Mouse (Mus musculus): ENCODE data around the gene Hemk1. TPM values are rescaled to one million over a fixed set of nuclear protein-coding genes. Genes with fewer than 3 reads are reported as not detected.

Gene Hemk1
- polyA plus RNA-seq, 1 experiment from 2014 or later: 13.5 TPM

DNA sequence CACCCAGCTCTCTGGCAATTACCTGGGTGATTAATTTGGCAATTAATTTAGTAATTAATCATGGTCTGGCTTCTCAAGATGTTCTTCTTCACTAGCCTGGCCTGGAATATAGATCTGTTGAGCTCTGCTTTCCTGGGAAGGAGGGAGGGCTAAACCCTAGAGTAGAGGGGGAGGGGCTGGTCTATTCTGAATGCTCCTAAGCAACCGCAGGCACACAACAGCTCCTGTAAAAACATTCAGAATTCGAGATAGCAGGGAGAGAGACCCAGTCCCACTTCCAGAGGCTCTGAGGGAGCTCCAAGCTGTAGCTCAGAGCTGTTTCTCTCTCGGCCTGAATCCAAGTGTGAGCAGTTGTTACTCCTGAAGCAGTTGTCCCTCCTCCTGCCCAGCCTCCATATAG is 22.8 kb upstream of the Hemk1 start:
- H3K4me3 ChIP-seq: no peak overlapping the region
- DNase-seq (ENCODE audit: low spot score): no peak
- WGBS: 20% methylated on average over 3 of the region's 3 CpGs

DNA sequence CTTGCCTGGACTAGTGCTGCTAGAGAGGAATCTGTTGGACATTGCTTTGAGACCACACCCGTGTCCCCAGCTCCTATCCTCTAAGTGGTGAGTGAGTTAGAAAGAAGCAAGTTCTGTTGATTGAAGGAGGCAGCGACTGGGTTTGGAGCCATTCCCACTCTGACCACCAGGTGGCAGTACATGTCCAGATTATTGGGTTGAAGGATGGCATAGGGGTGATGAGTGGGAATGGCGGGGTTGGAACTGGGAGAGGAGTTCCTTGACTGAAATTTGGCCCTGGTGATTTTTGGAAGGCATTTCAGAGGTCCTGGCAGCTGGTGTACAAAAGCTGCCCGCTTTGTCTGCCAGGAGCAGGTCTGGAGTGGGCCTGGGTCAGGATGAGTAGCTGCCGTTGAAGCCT is 19.5 kb upstream of the Hemk1 start:
- WGBS: 21% methylated on average over 5 of the region's 5 CpGs
- peak; percentile 85 for DNase-seq (ENCODE audit: low spot score)
- H3K4me1 ChIP-seq: peaks cover 11% of the 10 kb centered on the region
- peaks cover 29% of the 10 kb centered on the region for H3K27me3 ChIP-seq (ENCODE audit: low read depth, poor library complexity, severe bottlenecking)
- H3K9me3 ChIP-seq (replicated peaks): no peaks in the 10 kb centered on the region
- H3K36me3 ChIP-seq: no peaks in the 10 kb centered on the region
- H3K27ac ChIP-seq (replicated peaks): no peak overlapping the region
- no peak overlapping the region for H3K4me3 ChIP-seq

More for the DNA sequence above, 22.8 kb upstream of the Hemk1 start:
- Histone ChIP-seq H3K27ac (replicated peaks) (peak overlapping the region; percentile 28; the same call in 1 of the 2 replicates), H3K36me3 (no peaks in the 10 kb centered on the region), H3K9me3 (replicated peaks) (no peaks in the 10 kb centered on the region), H3K4me1 (peaks cover 11% of the 10 kb centered on the region), H3K27me3 (ENCODE audit: low read depth, poor library complexity, severe bottlenecking) (peaks cover 16% of the 10 kb centered on the region)

DNA sequence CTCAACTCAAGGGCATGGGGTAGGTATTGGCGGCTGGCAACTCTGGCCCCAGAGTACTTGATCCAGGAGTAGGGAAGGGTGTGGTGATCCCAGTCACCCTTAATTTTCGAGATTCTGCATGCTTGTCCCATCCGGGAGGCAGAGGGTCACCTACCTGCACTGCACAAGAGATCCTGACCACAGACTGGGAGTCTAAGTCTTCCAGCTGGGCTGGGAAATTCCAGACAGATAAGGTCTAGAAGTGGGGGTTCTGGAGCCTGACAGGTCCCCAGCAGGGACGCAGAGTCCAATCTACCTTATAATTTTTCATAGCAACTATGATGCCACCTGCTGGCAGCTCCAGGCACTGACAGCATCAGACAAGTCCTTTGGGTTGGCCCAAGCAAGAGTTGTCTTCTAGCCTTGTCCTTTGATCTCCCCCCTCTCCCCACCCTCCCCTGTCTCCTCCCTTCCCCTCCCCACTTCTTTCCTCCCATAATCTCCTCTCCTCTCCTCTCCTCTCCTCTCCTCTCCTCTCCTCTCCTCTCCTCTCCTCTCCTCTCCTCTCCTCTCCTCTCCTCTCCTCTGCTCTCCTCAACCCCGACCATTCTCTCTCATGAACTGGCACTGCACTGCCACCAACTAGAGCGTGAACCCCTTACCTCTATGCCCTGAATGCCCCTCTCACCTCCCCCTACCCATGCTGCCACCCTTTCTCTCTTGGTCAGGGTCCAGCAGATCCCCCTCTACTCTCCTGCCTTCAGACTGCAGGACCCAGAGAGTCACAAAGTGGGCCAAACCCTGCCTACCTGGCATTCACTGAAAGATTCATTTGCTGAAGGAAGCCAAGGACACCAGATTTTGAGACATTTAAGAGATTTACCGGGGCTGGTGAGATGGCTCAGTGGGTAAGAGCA is 18.0 kb upstream of the Hemk1 start:
- peak; percentile 68 for DNase-seq (ENCODE audit: low spot score)
- 51% methylated on average over 7 of the region's 7 CpGs for WGBS
- no peak overlapping the region for H3K27ac ChIP-seq (replicated peaks)
- H3K36me3 ChIP-seq: no peaks in the 10 kb centered on the region
- peaks cover 14% of the 10 kb centered on the region for H3K4me1 ChIP-seq
- H3K9me3 ChIP-seq (replicated peaks): no peaks in the 10 kb centered on the region
- no peak overlapping the region for H3K4me3 ChIP-seq
- H3K27me3 ChIP-seq (ENCODE audit: low read depth, poor library complexity, severe bottlenecking): peaks cover 29% of the 10 kb centered on the region

DNA sequence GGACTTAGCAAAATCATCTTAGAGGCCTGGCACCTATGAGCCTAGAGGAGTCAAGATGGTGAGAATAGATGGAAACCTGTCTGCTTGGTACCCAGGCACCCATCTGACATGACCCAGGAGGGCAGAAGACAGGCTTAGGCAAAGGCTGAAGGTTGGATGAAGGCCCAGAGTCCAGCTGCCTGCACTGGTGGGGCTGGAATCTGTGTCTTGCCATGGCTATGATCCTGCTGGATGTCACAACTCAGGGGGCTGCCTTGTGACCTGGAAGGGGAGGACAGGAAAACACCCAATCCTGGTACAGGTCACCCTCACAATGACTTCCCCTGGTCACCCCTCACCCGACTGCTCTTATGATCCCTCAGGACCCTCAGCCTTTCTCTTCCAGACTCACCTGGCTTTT is 16.7 kb upstream of the Hemk1 start:
- WGBS: 72% methylated on average over 1 of the region's 1 CpGs
- Histone ChIP-seq H3K27me3 (ENCODE audit: low read depth, poor library complexity, severe bottlenecking) (peaks cover 29% of the 10 kb centered on the region), H3K27ac (replicated peaks) (no peak overlapping the region), H3K9me3 (replicated peaks) (no peaks in the 10 kb centered on the region), H3K4me3 (no peak overlapping the region), H3K36me3 (no peaks in the 10 kb centered on the region), H3K4me1 (peaks cover 17% of the 10 kb centered on the region)
- no peak for DNase-seq (ENCODE audit: low spot score)

- Histone ChIP-seq H3K4me1 (peaks cover 24% of the 10 kb centered on the region), H3K4me3 (no peak overlapping the region), H3K27me3 (ENCODE audit: low read depth, poor library complexity, severe bottlenecking) (peaks cover 4% of the 10 kb centered on the region; the same call in 1 of the 2 replicates), H3K36me3 (no peaks in the 10 kb centered on the region), H3K27ac (replicated peaks) (no peak overlapping the region), H3K9me3 (replicated peaks) (no peaks in the 10 kb centered on the region)
- DNase-seq (ENCODE audit: low spot score): no peak
- WGBS: 71% methylated on average over 7 of the region's 7 CpGs
Observed at GRCm38 (mm10) chr9:107349321-107349720, 11.2 kb upstream of the Hemk1 start.

DNA sequence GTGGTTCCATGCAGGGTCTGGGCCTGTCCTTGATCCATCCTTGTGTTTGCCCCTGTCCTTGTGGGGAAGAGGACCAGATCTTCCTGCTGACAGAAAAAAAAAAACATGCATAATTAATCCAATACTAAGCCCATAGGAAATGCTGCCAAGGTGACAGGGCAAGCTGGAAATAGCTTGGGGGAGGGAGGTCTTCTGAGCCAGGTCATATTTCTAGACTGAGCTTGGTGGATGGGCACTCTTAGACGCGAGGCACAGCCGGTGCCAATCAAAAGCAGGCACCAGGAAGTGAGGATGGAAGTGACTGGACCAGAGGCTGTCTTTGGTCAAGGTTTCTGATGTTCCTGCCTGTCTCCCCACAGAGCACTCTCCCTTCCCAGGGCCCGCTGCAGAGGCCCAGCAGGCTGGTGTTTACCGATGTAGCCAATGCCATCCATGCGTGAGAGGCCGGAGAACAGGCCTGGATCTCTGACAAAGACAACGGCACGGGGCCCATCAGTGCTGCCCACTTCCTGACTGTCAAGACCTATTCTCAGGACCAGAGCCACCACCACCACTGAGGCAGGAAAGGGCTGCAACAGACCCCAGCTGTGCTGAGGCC is 9.5 kb upstream of the Hemk1 start:
- no peak for DNase-seq (ENCODE audit: low spot score)
- WGBS: 82% methylated on average over 9 of the region's 9 CpGs
- Histone ChIP-seq H3K36me3 (no peaks in the 10 kb centered on the region), H3K9me3 (replicated peaks) (no peaks in the 10 kb centered on the region), H3K4me1 (peaks cover 24% of the 10 kb centered on the region), H3K4me3 (no peak overlapping the region), H3K27ac (replicated peaks) (no peak overlapping the region), H3K27me3 (ENCODE audit: low read depth, poor library complexity, severe bottlenecking) (peaks cover 11% of the 10 kb centered on the region)

DNA sequence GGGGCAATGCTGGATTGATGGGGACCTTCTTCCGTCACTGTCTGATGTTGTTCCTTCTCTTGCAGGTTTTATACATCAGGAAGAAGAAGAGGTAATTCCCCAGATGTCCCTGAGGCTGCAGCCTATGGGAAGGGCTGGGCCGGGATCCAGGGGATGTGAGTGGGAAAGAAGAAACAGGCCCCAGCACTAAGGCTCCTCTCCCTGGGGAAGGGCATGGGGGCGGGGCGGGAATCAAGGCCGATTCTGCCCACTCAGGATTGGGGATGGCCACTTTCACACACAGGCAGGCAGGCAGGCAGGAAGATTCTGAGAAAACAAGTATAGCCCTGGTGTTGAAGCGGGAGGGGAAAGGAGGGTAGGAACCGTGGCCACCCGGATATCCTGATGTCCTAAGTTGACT is 7.9 kb upstream of the Hemk1 start:
- no peak for DNase-seq (ENCODE audit: low spot score)
- Histone ChIP-seq H3K4me3 (no peak overlapping the region), H3K9me3 (replicated peaks) (no peaks in the 10 kb centered on the region), H3K36me3 (no peaks in the 10 kb centered on the region), H3K27me3 (ENCODE audit: low read depth, poor library complexity, severe bottlenecking) (peaks cover 27% of the 10 kb centered on the region), H3K4me1 (peaks cover 21% of the 10 kb centered on the region), H3K27ac (replicated peaks) (no peak overlapping the region)
- 92% methylated on average over 8 of the region's 8 CpGs for WGBS

- Histone ChIP-seq H3K36me3 (no peaks in the 10 kb centered on the region), H3K4me1 (peaks cover 24% of the 10 kb centered on the region), H3K27ac (replicated peaks) (no peak overlapping the region), H3K4me3 (no peak overlapping the region), H3K27me3 (ENCODE audit: low read depth, poor library complexity, severe bottlenecking) (peaks cover 30% of the 10 kb centered on the region), H3K9me3 (replicated peaks) (no peaks in the 10 kb centered on the region)
- WGBS: 81% methylated on average over 6 of the region's 6 CpGs
- no peak for DNase-seq (ENCODE audit: low spot score)
Observed at GRCm38 (mm10) chr9:107344027-107344426, 5.9 kb upstream of the Hemk1 start.

DNA sequence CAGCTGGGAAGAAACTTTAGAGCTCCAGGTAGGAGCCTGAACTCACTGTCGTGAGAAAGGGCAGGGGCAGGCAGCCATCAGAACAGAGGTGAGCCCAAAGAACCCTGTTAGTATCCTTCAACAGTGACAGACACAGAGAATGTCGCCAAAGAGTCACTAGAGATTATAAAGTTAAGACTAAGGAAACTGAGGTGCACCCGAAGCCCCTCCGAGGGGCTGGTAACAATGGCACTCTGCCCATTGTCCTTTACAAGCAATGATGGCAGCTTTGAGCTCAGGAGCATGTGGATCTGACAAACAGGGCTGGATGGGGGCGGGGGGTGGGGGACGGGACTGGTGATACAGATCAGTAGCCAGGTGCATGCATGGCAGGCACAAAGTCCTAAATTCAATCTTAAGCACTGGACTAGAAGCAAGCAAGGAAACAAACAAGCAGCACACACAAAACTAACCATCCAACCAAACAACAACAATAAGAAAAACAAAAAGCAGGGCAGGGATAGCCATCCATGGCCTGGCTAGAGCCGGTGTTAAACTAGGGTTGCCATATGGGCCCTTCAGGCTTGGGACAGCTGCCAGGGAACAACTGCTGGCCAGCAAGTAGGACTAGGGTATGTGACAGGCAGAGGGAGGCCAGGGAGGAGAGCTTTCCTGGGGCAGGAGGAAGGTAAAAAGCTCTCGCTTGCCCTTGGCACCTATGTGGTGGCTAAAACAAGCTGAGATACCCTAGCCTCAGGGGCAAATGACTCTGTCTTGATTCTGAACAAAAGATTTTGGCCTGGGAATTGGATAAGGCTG is 5.2 kb upstream of the Hemk1 start:
- H3K27ac ChIP-seq (replicated peaks): no peak overlapping the region
- no peaks in the 10 kb centered on the region for H3K9me3 ChIP-seq (replicated peaks)
- no peak overlapping the region for H3K4me3 ChIP-seq
- H3K36me3 ChIP-seq: no peaks in the 10 kb centered on the region
- no peak for DNase-seq (ENCODE audit: low spot score)
- peaks cover 30% of the 10 kb centered on the region for H3K27me3 ChIP-seq (ENCODE audit: low read depth, poor library complexity, severe bottlenecking)
- WGBS: 79% methylated on average over 8 of the region's 8 CpGs
- H3K4me1 ChIP-seq: peaks cover 30% of the 10 kb centered on the region

- H3K9me3 ChIP-seq (replicated peaks): no peaks in the 10 kb centered on the region
- DNase-seq (ENCODE audit: low spot score): no peak
- H3K4me3 ChIP-seq: no peak overlapping the region
- H3K36me3 ChIP-seq: no peaks in the 10 kb centered on the region
- peaks cover 40% of the 10 kb centered on the region for H3K4me1 ChIP-seq
- no peak overlapping the region for H3K27ac ChIP-seq (replicated peaks)
- WGBS: 89% methylated on average over 11 of the region's 11 CpGs
- peaks cover 30% of the 10 kb centered on the region for H3K27me3 ChIP-seq (ENCODE audit: low read depth, poor library complexity, severe bottlenecking)
Observed at GRCm38 (mm10) chr9:107342201-107342709, 4.1 kb upstream of the Hemk1 start.

DNA sequence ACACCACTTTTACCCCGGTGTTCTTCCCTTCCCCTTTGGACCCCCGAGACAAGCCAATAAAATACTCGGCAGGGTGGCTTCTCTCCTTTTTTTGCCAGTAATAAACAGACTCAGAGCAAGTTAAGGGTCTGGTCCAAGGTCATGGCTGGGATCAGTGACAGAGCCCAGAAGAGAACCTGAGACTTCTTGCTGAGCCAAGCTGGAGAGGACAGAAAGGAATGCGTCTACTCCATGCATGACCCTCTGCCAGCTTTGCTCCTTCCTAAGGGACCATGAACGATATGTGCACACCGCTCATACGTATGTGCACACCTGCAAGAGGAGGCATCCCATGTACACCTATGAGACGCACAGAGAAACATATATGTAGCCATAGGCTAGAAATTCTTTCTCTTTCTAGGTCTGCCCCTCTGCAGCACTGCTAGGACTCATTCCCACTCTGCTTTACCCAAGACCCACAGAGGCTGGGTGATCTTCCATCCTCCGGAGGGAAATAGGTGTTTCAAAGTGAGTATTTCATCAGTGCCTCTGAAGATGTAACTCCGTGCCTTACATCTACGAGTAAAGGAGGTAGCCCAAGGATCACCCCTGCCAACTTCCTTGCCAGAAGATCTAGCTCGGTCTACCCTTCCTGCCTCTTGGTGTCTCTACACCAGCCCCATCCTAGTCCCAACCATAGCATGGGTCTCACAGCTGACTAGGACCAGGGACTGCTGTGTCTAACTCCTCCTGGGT is 2.9 kb upstream of the Hemk1 start:
- 57% methylated on average over 12 of the region's 12 CpGs for WGBS
- Histone ChIP-seq H3K4me1 (peaks cover 44% of the 10 kb centered on the region), H3K4me3 (peak overlapping the region; percentile 80), H3K36me3 (no peaks in the 10 kb centered on the region), H3K27me3 (ENCODE audit: low read depth, poor library complexity, severe bottlenecking) (peaks cover 30% of the 10 kb centered on the region), H3K27ac (replicated peaks) (peak overlapping the region; percentile 84), H3K9me3 (replicated peaks) (no peaks in the 10 kb centered on the region)
- no peak for DNase-seq (ENCODE audit: low spot score)

DNA sequence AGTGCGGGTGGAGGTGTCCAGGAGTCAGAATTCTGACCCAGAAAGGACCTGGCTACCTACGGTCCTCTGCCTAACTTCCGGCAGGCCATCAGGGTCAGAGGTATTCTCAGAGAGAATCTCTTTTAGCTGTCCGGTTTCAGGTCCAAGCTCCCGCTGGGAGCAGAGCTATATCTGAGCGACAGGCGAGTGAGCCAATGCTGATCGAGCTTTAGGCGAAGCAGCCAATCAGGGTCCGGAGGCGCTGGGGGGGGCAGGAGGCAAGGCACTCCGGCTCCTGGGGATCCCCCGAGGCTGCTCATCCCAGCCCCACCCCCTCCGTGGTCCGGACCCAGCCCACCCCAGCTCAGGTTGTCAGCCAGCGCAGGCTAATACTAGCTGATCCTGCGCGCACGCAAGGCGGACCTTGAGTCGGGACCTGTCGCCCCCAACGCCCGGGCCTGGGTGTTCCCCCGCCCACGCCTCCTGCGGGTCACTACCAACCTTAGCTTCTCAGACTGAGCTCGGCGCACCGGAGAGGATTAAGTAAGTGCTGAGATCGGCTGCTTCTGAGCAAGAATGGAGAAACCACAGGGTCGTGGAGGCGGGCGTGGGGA is 2.2 kb upstream of the Hemk1 start, which contains the start of gene 6430571L13Rik:
Gene 6430571L13Rik, plus strand, starts transcription at position 336 of the 593 bp plus-strand sequence.
- DNase-seq (ENCODE audit: low spot score): peak; percentile 94
- Histone ChIP-seq H3K4me1 (peaks cover 44% of the 10 kb centered on the region), H3K36me3 (no peaks in the 10 kb centered on the region), H3K4me3 (peak within 1 kb of the TSS; percentile 80), H3K9me3 (replicated peaks) (no peaks in the 10 kb centered on the region), H3K27me3 (ENCODE audit: low read depth, poor library complexity, severe bottlenecking) (peaks cover 30% of the 10 kb centered on the region), H3K27ac (replicated peaks) (peak within 1 kb of the TSS; percentile 84)
- WGBS: under 1% methylated on average over 34 of the region's 34 CpGs

Measured in midbrain, embryonic 10.5 days (tissue).